Mouse (Mus musculus): ENCODE results near the gene Gsn. TPM values are rescaled to one million over a fixed set of nuclear protein-coding genes. Genes with fewer than 3 reads are reported as not detected.

Gsn gene
- polyA plus RNA-seq, 1 experiment from 2014 or later = 30.6 TPM

DNA sequence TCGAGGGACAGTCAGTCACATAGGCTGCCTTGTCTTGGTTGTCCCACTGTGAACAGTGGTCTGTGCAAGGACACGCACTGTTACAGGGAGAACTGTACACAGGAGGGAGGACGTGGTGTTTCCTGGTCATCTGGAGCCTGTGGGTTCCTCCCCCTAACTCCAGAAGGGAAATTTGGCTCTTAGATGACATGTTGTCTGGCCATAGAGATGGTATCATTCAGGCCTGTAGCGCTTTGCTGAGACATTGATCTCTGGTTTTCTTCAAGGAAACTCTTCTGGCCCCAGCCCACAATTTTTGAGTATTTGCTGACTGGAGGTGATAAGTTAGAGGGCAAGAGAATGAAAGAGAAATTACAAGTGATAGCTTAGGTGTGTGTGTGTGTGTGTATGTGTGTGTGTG is 2.4 kb downstream of the Gsn start:
- ATAC-seq (ENCODE audit: insufficient read depth, low FRiP score, low TSS enrichment) (no peak), DNase-seq (ENCODE audit: low spot score) (no peak)
- H3K4me1 ChIP-seq (ENCODE audit: control insufficient read depth, insufficient read depth, low read length) = 0 out of 2 replicates have a peak, but pooled peaks cover 6% of the 10 kb centered on the region
- H3K4me3 ChIP-seq (ENCODE audit: low read depth, low read length) = no peak overlapping the region
- no peaks in the 10 kb centered on the region for H3K36me3 ChIP-seq (ENCODE audit: control insufficient read depth, insufficient read depth, low read length)
- no peak overlapping the region for H3K4me2 ChIP-seq (ENCODE audit: low read depth)
- H3K27ac ChIP-seq (ENCODE audit: low read depth, low read length) = no peak overlapping the region
- H3K27me3 ChIP-seq (ENCODE audit: control insufficient read depth, insufficient read depth, low read length) = peaks cover 17% of the 10 kb centered on the region
- H3K9me3 ChIP-seq (ENCODE audit: control insufficient read depth, low read length) = no peaks in the 10 kb centered on the region
- 89% methylated on average over 4 of the region's 4 CpGs for WGBS
- H3K9ac ChIP-seq (ENCODE audit: low read length) = no peak overlapping the region

DNA sequence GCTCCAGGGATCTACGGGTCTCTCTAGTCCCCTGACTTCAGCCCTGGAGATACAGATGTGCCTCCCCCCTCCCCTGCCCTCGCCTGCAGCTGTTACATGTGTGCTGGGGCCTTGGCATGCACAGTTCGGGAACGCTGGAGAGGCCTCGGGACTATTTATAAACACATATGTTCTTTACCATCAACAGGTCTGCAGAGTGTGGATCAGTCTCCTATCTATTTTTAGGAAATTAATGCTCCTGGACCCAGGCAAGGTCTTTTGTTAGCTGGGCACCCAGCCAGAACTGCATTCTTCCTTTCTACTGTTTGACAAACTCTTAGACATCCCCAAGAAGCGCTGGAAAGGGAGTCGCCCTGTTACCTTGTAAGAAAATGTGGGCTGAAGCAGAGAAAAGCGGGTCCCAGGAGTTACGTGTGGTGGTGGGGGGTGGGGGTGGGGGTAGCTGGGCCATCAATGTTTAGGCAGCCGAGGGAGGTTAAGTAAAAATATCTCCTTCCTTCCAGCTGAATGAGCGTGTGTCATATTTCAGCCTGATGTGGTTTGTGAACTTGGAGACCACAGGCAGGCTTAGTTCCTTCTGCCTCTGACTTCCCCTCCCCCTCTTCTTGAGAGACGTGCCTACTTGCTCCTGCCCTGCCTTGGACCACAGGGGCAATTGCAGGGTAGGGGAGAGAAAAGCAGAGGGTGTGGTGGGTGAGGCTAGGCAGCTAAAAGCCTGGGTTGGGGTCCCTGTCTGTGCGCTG is 3.3 kb downstream of the Gsn start:
- DNase-seq (ENCODE audit: low spot score) (no peak), ATAC-seq (ENCODE audit: insufficient read depth, low FRiP score, low TSS enrichment) (no peak)
- no peak overlapping the region for H3K9ac ChIP-seq (ENCODE audit: low read length)
- H3K27me3 ChIP-seq (ENCODE audit: control insufficient read depth, insufficient read depth, low read length) = peaks cover 15% of the 10 kb centered on the region
- no peak overlapping the region for H3K27ac ChIP-seq (ENCODE audit: low read depth, low read length)
- H3K36me3 ChIP-seq (ENCODE audit: control insufficient read depth, insufficient read depth, low read length) = no peaks in the 10 kb centered on the region
- no peak overlapping the region for H3K4me2 ChIP-seq (ENCODE audit: low read depth)
- H3K4me3 ChIP-seq (ENCODE audit: low read depth, low read length) = no peak overlapping the region
- H3K9me3 ChIP-seq (ENCODE audit: control insufficient read depth, low read length) = no peaks in the 10 kb centered on the region
- 63% methylated on average over 12 of the region's 13 CpGs for WGBS
- 0 out of 2 replicates have a peak, but pooled peaks cover 6% of the 10 kb centered on the region for H3K4me1 ChIP-seq (ENCODE audit: control insufficient read depth, insufficient read depth, low read length)

- Histone ChIP-seq H3K9me3 (ENCODE audit: control insufficient read depth, low read length) (no peaks in the 10 kb centered on the region), H3K4me3 (ENCODE audit: low read depth, low read length) (no peak overlapping the region), H3K9ac (ENCODE audit: low read length) (no peak overlapping the region), H3K36me3 (ENCODE audit: control insufficient read depth, insufficient read depth, low read length) (no peaks in the 10 kb centered on the region), H3K27me3 (ENCODE audit: control insufficient read depth, insufficient read depth, low read length) (peaks cover 12% of the 10 kb centered on the region), H3K27ac (ENCODE audit: low read depth, low read length) (no peak overlapping the region), H3K4me2 (ENCODE audit: low read depth) (no peak overlapping the region), H3K4me1 (ENCODE audit: control insufficient read depth, insufficient read depth, low read length) (0 out of 2 replicates have a peak, but pooled peaks cover 6% of the 10 kb centered on the region)
- WGBS = 68% methylated on average over 1 of the region's 1 CpGs
- DNase-seq (ENCODE audit: low spot score) = no peak
- no peak for ATAC-seq (ENCODE audit: insufficient read depth, low FRiP score, low TSS enrichment)
These were observed 4.1 kb downstream of the Gsn start for GRCm38 (mm10) chr2:35260291-35260690.

DNA sequence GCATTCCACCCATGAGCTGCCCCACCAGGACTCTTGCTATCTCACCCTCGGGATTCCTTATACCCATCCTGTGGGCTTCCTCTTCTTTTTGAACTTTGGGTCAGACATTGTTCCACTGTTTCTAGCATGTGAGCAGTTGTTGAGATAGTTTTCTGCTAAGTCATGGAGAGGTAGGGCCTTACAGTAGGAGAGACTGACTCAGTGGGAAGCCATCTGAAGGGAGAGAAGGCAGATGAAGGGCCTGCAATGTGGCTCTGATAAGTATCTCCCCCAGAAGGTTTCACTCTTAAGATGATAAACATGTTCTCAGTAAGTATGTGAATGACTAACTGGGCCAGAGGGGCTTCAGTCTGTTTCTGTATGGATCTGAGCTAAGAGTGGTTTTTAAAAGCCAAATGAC is 7.9 kb downstream of the Gsn start:
- H3K27me3 ChIP-seq (ENCODE audit: control insufficient read depth, insufficient read depth, low read length) = no peaks in the 10 kb centered on the region
- no peak overlapping the region for H3K4me2 ChIP-seq (ENCODE audit: low read depth)
- H3K4me1 ChIP-seq (ENCODE audit: control insufficient read depth, insufficient read depth, low read length) = no peaks in the 10 kb centered on the region
- no peaks in the 10 kb centered on the region for H3K36me3 ChIP-seq (ENCODE audit: control insufficient read depth, insufficient read depth, low read length)
- H3K9me3 ChIP-seq (ENCODE audit: control insufficient read depth, low read length) = no peaks in the 10 kb centered on the region
- H3K4me3 ChIP-seq (ENCODE audit: low read depth, low read length) = no peak overlapping the region
- DNase-seq (ENCODE audit: low spot score) (no peak), ATAC-seq (ENCODE audit: insufficient read depth, low FRiP score, low TSS enrichment) (no peak)
- H3K9ac ChIP-seq (ENCODE audit: low read length) = no peak overlapping the region
- 85% methylated on average over 1 of the region's 1 CpGs for WGBS
- no peak overlapping the region for H3K27ac ChIP-seq (ENCODE audit: low read depth, low read length)

- Histone ChIP-seq H3K9ac (ENCODE audit: low read length) (no peak overlapping the region), H3K4me1 (ENCODE audit: control insufficient read depth, insufficient read depth, low read length) (no peaks in the 10 kb centered on the region), H3K9me3 (ENCODE audit: control insufficient read depth, low read length) (no peaks in the 10 kb centered on the region), H3K27me3 (ENCODE audit: control insufficient read depth, insufficient read depth, low read length) (no peaks in the 10 kb centered on the region), H3K27ac (ENCODE audit: low read depth, low read length) (no peak overlapping the region), H3K4me3 (ENCODE audit: low read depth, low read length) (no peak overlapping the region), H3K36me3 (ENCODE audit: control insufficient read depth, insufficient read depth, low read length) (no peaks in the 10 kb centered on the region), H3K4me2 (ENCODE audit: low read depth) (no peak overlapping the region)
- ATAC-seq (ENCODE audit: insufficient read depth, low FRiP score, low TSS enrichment) = peak; percentile 53; the same call in 1 of the 2 replicates
- WGBS = 47% methylated on average over 8 of the region's 8 CpGs
- peak; percentile 49 for DNase-seq (ENCODE audit: low spot score)
These were observed 9.1 kb downstream of the Gsn start for GRCm38 (mm10) chr2:35265296-35265695.

GRCm38 (mm10) chr2:35265775-35266174 is 9.6 kb downstream of the Gsn start:
- H3K4me1 ChIP-seq (ENCODE audit: control insufficient read depth, insufficient read depth, low read length) = no peaks in the 10 kb centered on the region
- no peaks in the 10 kb centered on the region for H3K27me3 ChIP-seq (ENCODE audit: control insufficient read depth, insufficient read depth, low read length)
- DNase-seq (ENCODE audit: low spot score) (no peak), ATAC-seq (ENCODE audit: insufficient read depth, low FRiP score, low TSS enrichment) (no peak)
- H3K9me3 ChIP-seq (ENCODE audit: control insufficient read depth, low read length) = no peaks in the 10 kb centered on the region
- H3K36me3 ChIP-seq (ENCODE audit: control insufficient read depth, insufficient read depth, low read length) = no peaks in the 10 kb centered on the region
- 72% methylated on average over 8 of the region's 8 CpGs for WGBS
- no peak overlapping the region for H3K27ac ChIP-seq (ENCODE audit: low read depth, low read length)
- no peak overlapping the region for H3K4me3 ChIP-seq (ENCODE audit: low read depth, low read length)
- no peak overlapping the region for H3K9ac ChIP-seq (ENCODE audit: low read length)
- no peak overlapping the region for H3K4me2 ChIP-seq (ENCODE audit: low read depth)

DNA sequence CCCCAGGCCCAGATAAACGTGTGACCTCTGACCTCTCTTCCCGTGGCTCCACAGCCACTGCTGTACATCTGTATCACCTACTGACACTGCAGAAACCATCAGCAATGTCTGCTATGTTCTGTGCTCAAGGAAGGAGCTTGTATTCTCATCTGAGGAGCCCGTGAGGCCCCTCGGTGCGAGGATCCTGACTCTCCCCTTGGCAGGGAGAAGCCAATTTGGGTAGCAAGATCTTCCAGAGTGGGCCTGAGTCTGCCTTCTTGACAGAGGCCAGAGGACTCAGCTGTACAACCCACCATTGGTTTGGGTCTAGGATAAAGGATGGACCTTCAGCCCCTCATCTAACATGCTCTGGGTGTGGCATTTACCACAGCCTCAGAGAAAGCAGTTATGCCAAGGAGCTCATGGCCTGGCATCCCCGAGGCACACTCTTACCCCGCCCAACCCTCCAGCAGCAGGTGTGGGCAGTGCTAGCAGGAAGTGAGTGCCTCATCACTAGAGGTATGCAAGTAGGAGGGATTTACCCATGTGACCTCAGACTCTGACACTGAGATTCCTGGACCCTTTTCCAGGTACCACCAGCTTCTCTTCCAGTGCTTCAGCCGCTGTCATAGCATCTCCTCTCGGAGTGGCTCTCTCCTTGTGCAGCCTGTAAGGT is 10.2 kb downstream of the Gsn start:
- DNase-seq (ENCODE audit: low spot score) = no peak
- WGBS = 80% methylated on average over 9 of the region's 9 CpGs
- Histone ChIP-seq H3K36me3 (ENCODE audit: control insufficient read depth, insufficient read depth, low read length) (no peaks in the 10 kb centered on the region), H3K9me3 (ENCODE audit: control insufficient read depth, low read length) (no peaks in the 10 kb centered on the region), H3K9ac (ENCODE audit: low read length) (no peak overlapping the region), H3K27me3 (ENCODE audit: control insufficient read depth, insufficient read depth, low read length) (no peaks in the 10 kb centered on the region), H3K4me2 (ENCODE audit: low read depth) (no peak overlapping the region), H3K27ac (ENCODE audit: low read depth, low read length) (no peak overlapping the region), H3K4me1 (ENCODE audit: control insufficient read depth, insufficient read depth, low read length) (no peaks in the 10 kb centered on the region), H3K4me3 (ENCODE audit: low read depth, low read length) (no peak overlapping the region)
- ATAC-seq (ENCODE audit: insufficient read depth, low FRiP score, low TSS enrichment) = no peak

DNA sequence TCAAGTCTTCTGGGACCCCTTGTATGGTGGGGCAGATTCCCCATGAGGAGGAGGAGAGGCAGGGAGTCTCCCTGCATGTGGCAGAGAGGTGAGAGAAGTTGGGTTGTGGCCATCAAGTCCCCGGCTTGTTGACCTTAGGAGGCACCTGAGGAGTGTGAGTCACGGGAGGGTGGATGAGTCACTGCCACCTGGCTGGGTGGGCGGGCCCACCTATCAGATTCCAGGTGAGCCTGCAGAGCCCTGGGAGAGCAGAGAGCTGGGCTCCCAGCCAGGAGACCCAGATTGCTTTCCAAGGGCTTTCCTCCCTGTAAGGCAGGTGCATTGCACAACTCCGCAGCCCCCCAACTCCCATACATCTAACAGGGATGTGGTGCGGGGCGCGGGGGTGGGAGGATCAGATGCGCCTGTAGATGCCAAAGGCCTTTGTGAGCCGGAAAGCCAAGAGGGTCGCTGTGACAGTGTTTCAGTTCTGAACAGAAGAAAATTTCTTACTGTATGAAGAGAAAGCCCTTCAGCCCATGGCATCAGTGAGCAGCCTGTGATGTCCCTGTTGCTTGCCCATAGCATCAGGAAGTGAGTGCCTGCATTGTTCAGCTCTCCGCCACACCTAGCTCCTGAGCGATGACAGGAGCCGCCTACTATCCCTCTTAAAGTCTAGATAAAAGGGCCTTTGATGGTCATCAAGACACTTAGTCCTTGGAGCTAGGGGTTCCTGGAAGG is 11.1 kb downstream of the Gsn start:
- 85% methylated on average over 13 of the region's 13 CpGs for WGBS
- H3K4me3 ChIP-seq (ENCODE audit: low read depth, low read length) = no peak overlapping the region

More for the DNA sequence above, 11.1 kb downstream of the Gsn start:
- Histone ChIP-seq H3K27me3 (ENCODE audit: control insufficient read depth, insufficient read depth, low read length) (no peaks in the 10 kb centered on the region), H3K4me1 (ENCODE audit: control insufficient read depth, insufficient read depth, low read length) (no peaks in the 10 kb centered on the region), H3K36me3 (ENCODE audit: control insufficient read depth, insufficient read depth, low read length) (no peaks in the 10 kb centered on the region), H3K9ac (ENCODE audit: low read length) (no peak overlapping the region), H3K27ac (ENCODE audit: low read depth, low read length) (no peak overlapping the region), H3K4me2 (ENCODE audit: low read depth) (no peak overlapping the region), H3K9me3 (ENCODE audit: control insufficient read depth, low read length) (no peaks in the 10 kb centered on the region)
- ATAC-seq (ENCODE audit: insufficient read depth, low FRiP score, low TSS enrichment) (no peak), DNase-seq (ENCODE audit: low spot score) (no peak)
